8 mouse cellular contexts compared by ENCODE assay signal in the genomic region with DNA sequence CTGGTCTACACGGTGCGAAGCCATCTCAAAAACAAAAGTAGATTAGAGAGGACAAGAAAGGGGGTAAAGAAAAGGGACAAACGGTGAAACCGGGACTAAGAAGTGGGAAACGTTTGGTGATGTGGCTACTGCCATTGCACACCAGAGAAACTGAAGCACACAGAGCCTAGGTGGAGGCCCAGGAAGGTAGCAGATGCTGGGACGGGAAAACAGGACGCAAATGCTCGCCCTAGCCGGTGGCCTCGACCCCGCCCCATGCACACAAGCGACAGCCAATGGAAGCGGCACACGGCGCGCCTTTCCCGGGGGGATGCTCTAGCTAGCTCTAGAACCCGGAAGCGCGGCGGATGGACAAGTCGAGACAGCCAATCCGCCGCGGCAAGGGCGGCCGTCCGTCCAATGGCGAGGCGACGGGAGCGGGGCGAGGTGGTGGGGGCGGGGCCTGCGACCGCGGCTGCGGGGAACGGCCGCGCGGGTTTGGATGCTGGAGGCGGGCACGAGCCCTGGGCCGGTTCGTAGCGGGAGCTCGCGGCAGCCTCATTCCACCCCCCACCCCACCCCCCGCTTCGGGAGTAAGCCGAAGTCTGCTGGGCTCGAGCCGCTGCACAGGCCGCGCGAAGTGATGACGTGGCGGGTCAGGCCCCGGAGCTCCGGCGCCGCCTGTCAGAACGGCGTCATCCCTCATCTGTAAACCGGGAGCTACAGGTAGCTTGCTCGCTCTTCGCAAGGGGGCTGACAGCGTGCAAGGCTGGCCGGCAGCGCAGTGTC. TPM values are rescaled to one million over a fixed set of nuclear protein-coding genes. Genes with fewer than 3 reads are reported as not detected.
DNase-seq lines count a peak whose midpoint lies in the region; ATAC-seq lines count a peak whose summit lies in the region.

A gene (plus strand): TSS at position 459 of the 768 bp plus-strand sequence.

- peak within 1 kb of the TSS; percentile 71 to 83 for H3K4me3 ChIP-seq in heart, embryonic 14.5 days (ENCODE audit: control insufficient read depth in 1 of 2, insufficient read depth in 1 of 2, low read depth in 1 of 2, low read length in 2 of 2)
- H3K4me3 ChIP-seq in liver, embryonic 13.5 days (replicated peaks): peak within 1 kb of the TSS; percentile 76
- H3K4me3 ChIP-seq in stomach, embryonic 16.5 days (replicated peaks; ENCODE audit: low read length): peak within 1 kb of the TSS; percentile 71

- peak; percentile 95 for DNase-seq in c-Kit-negative CD71-positive TER-119-positive erythroid progenitor cells, embryonic 14.5 days (ENCODE audit: low read depth, low spot score)
- peak; percentile 83 for DNase-seq in fibroblast of lung, adult 2 months (ENCODE audit: low read depth)
- DNase-seq in kidney, postnatal 14 days: peak; percentile 96
- DNase-seq in liver, embryonic 13.5 days: peak; percentile 93
- DNase-seq in neural tube, embryonic 10.5 days (ENCODE audit: extremely low spot score, low spot score): peak; percentile 98

- peaks cover 35% of the 10 kb centered on the region for H3K36me3 ChIP-seq in heart, embryonic 14.5 days (ENCODE audit: control insufficient read depth, insufficient read depth, low read length)
- H3K36me3 ChIP-seq in liver, embryonic 13.5 days: peaks cover 32% of the 10 kb centered on the region
- peaks cover 9% of the 10 kb centered on the region for H3K36me3 ChIP-seq in stomach, embryonic 16.5 days (ENCODE audit: control insufficient read depth, insufficient read depth, low read length)

- H3K27ac ChIP-seq in heart, embryonic 14.5 days (replicated peaks in 1 of 2; ENCODE audit: control insufficient read depth in 1 of 2, insufficient read depth in 1 of 2, low read depth in 2 of 2, low read length in 2 of 2): peak within 1 kb of the TSS; percentile 79 to 89
- peak within 1 kb of the TSS; percentile 89 for H3K27ac ChIP-seq in liver, embryonic 13.5 days
- H3K27ac ChIP-seq in stomach, embryonic 16.5 days (ENCODE audit: low read length): peak within 1 kb of the TSS; percentile 95

- peak within 1 kb of the TSS; percentile 73 for H3K9ac ChIP-seq in heart, embryonic 14.5 days (ENCODE audit: low read length)
- peak within 1 kb of the TSS; percentile 80 for H3K9ac ChIP-seq in liver, embryonic 13.5 days
- peak within 1 kb of the TSS; percentile 78 for H3K9ac ChIP-seq in stomach, embryonic 16.5 days (ENCODE audit: low read length)

- peak within 1 kb of the TSS; percentile 85 for H3K4me2 ChIP-seq in heart, embryonic 14.5 days (ENCODE audit: low read length)
- peak within 1 kb of the TSS; percentile 89 for H3K4me2 ChIP-seq in liver, embryonic 13.5 days
- peak within 1 kb of the TSS; percentile 81 for H3K4me2 ChIP-seq in stomach, embryonic 16.5 days (ENCODE audit: low read depth, low read length)

- peaks cover 8 to 9% of the 10 kb centered on the region in 2 experiments for H3K4me1 ChIP-seq in heart, embryonic 14.5 days (ENCODE audit: control insufficient read depth in 2 of 2, insufficient read depth in 2 of 2, low read length in 2 of 2)
- peaks cover 26% of the 10 kb centered on the region for H3K4me1 ChIP-seq in liver, embryonic 13.5 days (replicated peaks)
- peaks cover 14% of the 10 kb centered on the region for H3K4me1 ChIP-seq in stomach, embryonic 16.5 days (ENCODE audit: control insufficient read depth, insufficient read depth, low read length)

- peak; percentile 97 for ATAC-seq in CD4-positive, CD25-positive, alpha-beta regulatory T cell, adult 4 months
- ATAC-seq in heart, embryonic 14.5 days (ENCODE audit: insufficient number of reproducible peaks, insufficient read depth, low FRiP score, low read depth): peak; percentile 95
- peak; percentile 96 for ATAC-seq in liver, embryonic 13.5 days (ENCODE audit: low read depth)
- ATAC-seq in stomach, embryonic 16.5 days (ENCODE audit: insufficient read depth, low FRiP score): peak; percentile 96

- no peaks in the 10 kb centered on the region for H3K9me3 ChIP-seq in heart, embryonic 14.5 days (ENCODE audit: control insufficient read depth, low read length)
- H3K9me3 ChIP-seq in liver, embryonic 13.5 days (replicated peaks): no peaks in the 10 kb centered on the region
- H3K9me3 ChIP-seq in stomach, embryonic 16.5 days (replicated peaks; ENCODE audit: control insufficient read depth, low read length): no peaks in the 10 kb centered on the region

- WGBS in heart, embryonic 14.5 days: 1% methylated on average over 71 of the region's 71 CpGs
- 1% methylated on average over 71 of the region's 71 CpGs for WGBS in liver, embryonic 13.5 days (ENCODE audit: insufficient replicate concordance)
- WGBS in stomach, embryonic 16.5 days: under 1% methylated on average over 71 of the region's 71 CpGs

- H3K27me3 ChIP-seq in heart, embryonic 14.5 days (ENCODE audit: control insufficient read depth, insufficient read depth, low read length): 0 out of 2 replicates have a peak, but pooled peaks cover 3% of the 10 kb centered on the region
- H3K27me3 ChIP-seq in liver, embryonic 13.5 days: no peaks in the 10 kb centered on the region
- no peaks in the 10 kb centered on the region for H3K27me3 ChIP-seq in stomach, embryonic 16.5 days (ENCODE audit: control insufficient read depth, insufficient read depth, low read length)

RNA-seq across cellular contexts. Expression of the gene that starts here (rescaled TPM):
- polyA plus RNA-seq in CD4-positive, CD25-positive, alpha-beta regulatory T cell, adult 4 months (2017; shearing (Covaris generic)): 1 to 10 TPM; 3.9 to 8.6 TPM
- polyA plus RNA-seq in heart, embryonic 14.5 days (2014; fragmentation: Nextera tagmentation; extraction: Ambion mirVana): 4.0 and 4.6 TPM in 2 replicates
- 2.2 and 2.5 TPM in 2 replicates for polyA plus RNA-seq in liver, embryonic 13.5 days (2015; fragmentation: Nextera tagmentation; extraction: Ambion mirVana)
- polyA plus RNA-seq in stomach, embryonic 16.5 days (2015; fragmentation: Nextera tagmentation; extraction: Ambion mirVana): 7.0 and 9.1 TPM in 2 replicates

Comparison
In these comparisons a context has a peak if more than half of its experiments do, and no peak if none do; other contexts are left out.
1. Peak in every context shown above with its lines: DNase-seq, ATAC-seq, H3K4me3 ChIP-seq and H3K27ac ChIP-seq.